8 mouse cellular contexts compared by ENCODE assay signal in genomic region chr9:66945161-66945560, GRCm38 (mm10). TPM values are rescaled to one million over a fixed set of nuclear protein-coding genes. Genes with fewer than 3 reads are reported as not detected.
DNase-seq lines count a peak whose midpoint lies in the region; ATAC-seq and TF ChIP-seq lines count a peak whose summit lies in the region.

No protein-coding gene starts in this region.

- H3K27me3 ChIP-seq in heart, embryonic 11.5 days (ENCODE audit: control insufficient read depth, insufficient read depth, low read length), result no peaks in the 10 kb centered on the region
- peaks cover 4% of the 10 kb centered on the region; the same call in 1 of the 2 replicates for H3K27me3 ChIP-seq in G1E (ENCODE audit: insufficient read depth, low read length)
- no peaks in the 10 kb centered on the region for H3K27me3 ChIP-seq in heart, postnatal 0 days (ENCODE audit: control insufficient read depth, insufficient read depth, low read length)
- H3K27me3 ChIP-seq in midbrain, embryonic 11.5 days (ENCODE audit: control insufficient read depth, insufficient read depth, low read length), result no peaks in the 10 kb centered on the region

- H3K4me3 ChIP-seq in heart, embryonic 11.5 days (ENCODE audit: low read depth, low read length), result peak overlapping the region; percentile 85
- H3K4me3 ChIP-seq in G1E (ENCODE audit: low read depth, low read length), result peak overlapping the region; percentile 97; the same call in 1 of the 2 replicates
- peak overlapping the region; percentile 98 for H3K4me3 ChIP-seq in heart, postnatal 0 days (ENCODE audit: low read depth, low read length)
- peak overlapping the region; percentile 82 for H3K4me3 ChIP-seq in midbrain, embryonic 11.5 days (ENCODE audit: low read depth, low read length)

- H3K9ac ChIP-seq in heart, embryonic 11.5 days (ENCODE audit: low read depth, low read length), result peak overlapping the region; percentile 85
- H3K9ac ChIP-seq in heart, postnatal 0 days (replicated peaks; ENCODE audit: low read depth, low read length), result peak overlapping the region; percentile 96
- H3K9ac ChIP-seq in midbrain, embryonic 11.5 days (ENCODE audit: low read length), result peak overlapping the region; percentile 89

- no peak for ATAC-seq in heart, embryonic 11.5 days (replicated peaks; ENCODE audit: insufficient number of reproducible peaks, low FRiP score, low TSS enrichment)
- ATAC-seq in G1E (ENCODE audit: extremely low read depth, insufficient number of reproducible peaks, low FRiP score, poor library complexity, severe bottlenecking), result no peak
- ATAC-seq in heart, postnatal 0 days (ENCODE audit: insufficient read depth, low read depth), result no peak
- no peak for ATAC-seq in midbrain, embryonic 11.5 days (ENCODE audit: low FRiP score)

- H3K9me3 ChIP-seq in heart, embryonic 11.5 days (replicated peaks; ENCODE audit: control insufficient read depth, low read length), result no peaks in the 10 kb centered on the region
- no peaks in the 10 kb centered on the region for H3K9me3 ChIP-seq in G1E (replicated peaks)
- H3K9me3 ChIP-seq in heart, postnatal 0 days (replicated peaks; ENCODE audit: control insufficient read depth, low read length), result no peaks in the 10 kb centered on the region
- no peaks in the 10 kb centered on the region for H3K9me3 ChIP-seq in midbrain, embryonic 11.5 days (ENCODE audit: control insufficient read depth, low read length)

- TF ChIP-seq EP300 in heart, postnatal 0 days (IDR thresholded peaks at IDR 0.05; ENCODE audit: low read depth), result no peak

- intact Hi-C loops in heart, postnatal 25 days (cut with DNase I), result no loop called here

- DNase-seq in heart, postnatal 25 days (ENCODE audit: low spot score), result no peak
- DNase-seq in G1E (ENCODE audit: low spot score), result no peak
- no peak for DNase-seq in heart, postnatal 0 days (ENCODE audit: low spot score)
- peak; percentile 90 for DNase-seq in midbrain, embryonic 11.5 days (ENCODE audit: low spot score, missing footprints)
- DNase-seq in layer of hippocampus, adult 9-11 months, result no peak
- DNase-seq in cerebellum, adult 11-12 months, result no peak
- no peak for DNase-seq in cerebellum, postnatal 10 days

- H3K27ac ChIP-seq in heart, embryonic 11.5 days (ENCODE audit: low read depth, low read length), result peak overlapping the region; percentile 96
- H3K27ac ChIP-seq in heart, postnatal 0 days (ENCODE audit: low read depth), result peak overlapping the region; percentile 97
- H3K27ac ChIP-seq in midbrain, embryonic 11.5 days (ENCODE audit: low read depth, low read length), result peak overlapping the region; percentile 93

- no peak for TF ChIP-seq CTCF in G1E (IDR thresholded peaks at IDR 0.05; ENCODE audit: low read depth, low read length)
- no peak for TF ChIP-seq CTCF in heart, postnatal 0 days (IDR thresholded peaks at IDR 0.05; ENCODE audit: low read depth)

- 0 out of 2 replicates have a peak, but pooled peaks cover 4% of the 10 kb centered on the region for H3K4me1 ChIP-seq in heart, embryonic 11.5 days (ENCODE audit: control insufficient read depth, insufficient read depth, low read length)
- peaks cover 17% of the 10 kb centered on the region for H3K4me1 ChIP-seq in G1E (ENCODE audit: insufficient read depth, low read depth, low read length)
- peaks cover 4% of the 10 kb centered on the region; the same call in 1 of the 2 replicates for H3K4me1 ChIP-seq in heart, postnatal 0 days (ENCODE audit: control insufficient read depth, insufficient read depth)
- H3K4me1 ChIP-seq in midbrain, embryonic 11.5 days (ENCODE audit: control insufficient read depth, insufficient read depth, low read length), result peaks cover 8% of the 10 kb centered on the region

- WGBS in heart, embryonic 11.5 days (ENCODE audit: insufficient replicate concordance), result 14% methylated on average over 4 of the region's 4 CpGs
- 17% methylated on average over 4 of the region's 4 CpGs for WGBS in heart, postnatal 0 days
- WGBS in midbrain, embryonic 11.5 days, result 28% methylated on average over 4 of the region's 4 CpGs

- H3K36me3 ChIP-seq in heart, embryonic 11.5 days (ENCODE audit: control insufficient read depth, insufficient read depth, low read length), result peaks cover 3% of the 10 kb centered on the region; the same call in 1 of the 2 replicates
- peaks cover 16% of the 10 kb centered on the region for H3K36me3 ChIP-seq in G1E (replicated peaks)
- H3K36me3 ChIP-seq in heart, postnatal 0 days (replicated peaks; ENCODE audit: control insufficient read depth, insufficient read depth, low read length), result peaks cover 12% of the 10 kb centered on the region
- H3K36me3 ChIP-seq in midbrain, embryonic 11.5 days (ENCODE audit: control insufficient read depth, insufficient read depth, low read length), result no peaks in the 10 kb centered on the region

- H3K4me2 ChIP-seq in heart, embryonic 11.5 days, result peak overlapping the region; percentile 82
- peak overlapping the region; percentile 95 for H3K4me2 ChIP-seq in heart, postnatal 0 days (ENCODE audit: low read depth, low read length)
- H3K4me2 ChIP-seq in midbrain, embryonic 11.5 days, result peak overlapping the region; percentile 69

RNA-seq across cellular contexts. Expression of gene Rps27l, which starts 0.7 kb away (rescaled TPM):
- 614 and 628 TPM in 2 replicates for polyA plus RNA-seq in heart, embryonic 11.5 days (2014; fragmentation: Nextera tagmentation; extraction: Ambion mirVana)
- 100 to 1,000 TPM; 180 to 195 TPM for total RNA-seq in heart, postnatal 25 days (2021)
- total RNA-seq in G1E (2014; fragmentation: Nextera tagmentation), result 211 and 212 TPM in 2 replicates
- total RNA-seq in G1E (2017), result 344 and 363 TPM in 2 replicates
- polyA plus RNA-seq in G1E (2012), result 113 and 208 TPM in 2 replicates
- total RNA-seq in heart, postnatal 0 days (2014; rRNA removed; ENCODE audit: low replicate concordance), result 204 and 235 TPM in 2 replicates
- 568 and 607 TPM in 2 replicates for polyA plus RNA-seq in heart, postnatal 0 days (2015; fragmentation: Nextera tagmentation; extraction: Ambion mirVana)
- 612 and 702 TPM in 2 replicates for polyA plus RNA-seq in midbrain, embryonic 11.5 days (2014; fragmentation: Nextera tagmentation; extraction: Ambion mirVana)

RNA-seq across cellular contexts. Expression of gene Rab8b, which starts 25.7 kb away (rescaled TPM):
- 23.6 and 24.4 TPM in 2 replicates for polyA plus RNA-seq in heart, embryonic 11.5 days (2014; fragmentation: Nextera tagmentation; extraction: Ambion mirVana)
- 1 to 10 TPM; 8.9 to 9.9 TPM for total RNA-seq in heart, postnatal 25 days (2021)
- total RNA-seq in G1E (2014; fragmentation: Nextera tagmentation), result 40.6 and 44.3 TPM in 2 replicates
- total RNA-seq in G1E (2017), result 107 and 121 TPM in 2 replicates
- 2.5 and 4.9 TPM in 2 replicates for polyA plus RNA-seq in G1E (2012)
- 9.8 and 11.4 TPM in 2 replicates for total RNA-seq in heart, postnatal 0 days (2014; rRNA removed; ENCODE audit: low replicate concordance)
- polyA plus RNA-seq in heart, postnatal 0 days (2015; fragmentation: Nextera tagmentation; extraction: Ambion mirVana), result 8.6 and 9.5 TPM in 2 replicates
- 29.5 and 37.1 TPM in 2 replicates for polyA plus RNA-seq in midbrain, embryonic 11.5 days (2014; fragmentation: Nextera tagmentation; extraction: Ambion mirVana)

RNA-seq across cellular contexts. Expression of gene Lactb, which starts 30.1 kb away (rescaled TPM):
- 12.2 and 12.3 TPM in 2 replicates for polyA plus RNA-seq in heart, embryonic 11.5 days (2014; fragmentation: Nextera tagmentation; extraction: Ambion mirVana)
- 10 to 100 TPM; 21.2 to 22.5 TPM for total RNA-seq in heart, postnatal 25 days (2021)
- 10.9 and 14.2 TPM in 2 replicates for total RNA-seq in G1E (2014; fragmentation: Nextera tagmentation)
- 13.4 and 16.4 TPM in 2 replicates for total RNA-seq in G1E (2017)
- polyA plus RNA-seq in G1E (2012), result 4.7 and 7.6 TPM in 2 replicates
- 6.4 and 14.5 TPM in 2 replicates for total RNA-seq in heart, postnatal 0 days (2014; rRNA removed; ENCODE audit: low replicate concordance)
- polyA plus RNA-seq in heart, postnatal 0 days (2015; fragmentation: Nextera tagmentation; extraction: Ambion mirVana), result 12.2 and 13.8 TPM in 2 replicates
- 11.7 and 12.6 TPM in 2 replicates for polyA plus RNA-seq in midbrain, embryonic 11.5 days (2014; fragmentation: Nextera tagmentation; extraction: Ambion mirVana)
